Mouse (Mus musculus) midbrain, embryonic 11.5 days (tissue): Measurements from ENCODE around the gene Inip. TPM values are rescaled to one million over a fixed set of nuclear protein-coding genes. Genes with fewer than 3 reads are reported as not detected.
A peak's percentile ranks its signal among the peaks of the same experiment; 100 is the strongest.

ENCODE experiments used
- ATAC-seq: fragments of 200-750 bp; cut with Nextera tagmentation; 2 replicates; pipeline ENCODE4 v1.8.0; 2017; ENCODE audit warnings: moderate TSS enrichment, moderate library complexity; ENCODE audit not compliant: low FRiP score
- DNase-seq: peaks from one replicate; pipeline ENCODE4 v3.0.0; 2015; ENCODE audit warnings: low spot score; ENCODE audit errors: missing footprints
- H3K27ac ChIP-seq: fragments of 300-500 bp; sonication (generic); 2 replicates; pipeline ENCODE4 v1.5.1; 2014; ENCODE audit warnings: low read depth, low read length
- H3K27me3 ChIP-seq: fragments of 300-500 bp; sonication (generic); 2 replicates; pipeline ENCODE4 v1.6.1; 2014; ENCODE audit warnings: mild to moderate bottlenecking, low read length, moderate library complexity, mixed read lengths; ENCODE audit not compliant: control insufficient read depth, insufficient read depth
- H3K36me3 ChIP-seq: fragments of 300-500 bp; sonication (generic); 2 replicates; pipeline ENCODE4 v1.6.1; 2014; ENCODE audit warnings: mild to moderate bottlenecking, low read length, moderate library complexity, mixed read lengths; ENCODE audit not compliant: control insufficient read depth, insufficient read depth
- H3K4me1 ChIP-seq: fragments of 300-500 bp; sonication (generic); 2 replicates; pipeline ENCODE4 v1.6.1; 2014; ENCODE audit warnings: low read length; ENCODE audit not compliant: control insufficient read depth, insufficient read depth
- H3K4me2 ChIP-seq: fragments of 300-500 bp; sonication (generic); 2 replicates; pipeline ENCODE4 v1.6.1; 2014; ENCODE audit warnings: mild to moderate bottlenecking, moderate library complexity
- H3K4me3 ChIP-seq: fragments of 300-500 bp; sonication (generic); 2 replicates; pipeline ENCODE4 v1.5.1; 2014; ENCODE audit warnings: low read depth, low read length
- H3K9ac ChIP-seq: fragments of 300-500 bp; sonication (generic); 2 replicates; pipeline ENCODE4 v1.6.1; 2014; ENCODE audit warnings: low read length
- H3K9me3 ChIP-seq: fragments of 300-500 bp; sonication (generic); 2 replicates; pipeline ENCODE4 v1.6.1; 2016; ENCODE audit warnings: low read length; ENCODE audit not compliant: control insufficient read depth
- WGBS: fragments of 180-500 bp; shearing (Covaris S2); extraction: QIAGEN DNeasy Blood & Tissue Kit; methylation state at CpG from one replicate; pipeline ENCODE4 v1.1.7; 2014; 5-methylcytosine and 5-hydroxymethylcytosine counted together
- polyA plus RNA-seq: library from polyadenylated mRNA; unstranded; fragments of >200 nt; fragmentation: Nextera tagmentation; extraction: Ambion mirVana; gene quantifications from 2 replicates; pipeline ENCODE4 v1.2.1, GENCODE M21; 2014

Inip gene
- polyA plus RNA-seq, 1 experiment from 2014 or later, result 110 TPM

DNA sequence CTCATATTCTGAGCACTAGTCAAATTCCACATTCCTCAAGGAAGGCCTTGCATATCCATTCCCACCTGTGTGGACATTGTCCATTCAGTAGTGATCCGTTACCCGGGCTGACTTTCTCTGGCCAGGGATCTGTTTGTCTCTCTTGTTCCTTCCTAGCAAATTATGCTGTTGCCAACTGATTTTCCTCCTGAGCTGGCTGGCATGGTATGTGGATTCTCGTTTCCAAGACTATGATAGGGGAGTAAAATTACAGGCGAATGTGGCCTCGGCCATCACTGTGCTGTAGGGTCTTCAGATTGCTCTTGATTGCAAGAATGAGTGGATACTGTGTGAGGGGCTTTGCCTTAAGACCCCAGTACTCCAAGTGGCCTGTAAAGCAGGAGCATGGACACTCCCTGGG lies 25.0 kb upstream of the Inip start:
- WGBS, result 94% methylated on average over 5 of the region's 5 CpGs

GRCm38 (mm10) chr4:59825634-59826033 lies 24.2 kb upstream of the Inip start:
- ATAC-seq (no peak), DNase-seq (no peak)
- no peaks in the 10 kb centered on the region for H3K36me3 ChIP-seq
- H3K27me3 ChIP-seq, result no peaks in the 10 kb centered on the region
- H3K27ac ChIP-seq, result no peak overlapping the region
- 85% methylated on average over 6 of the region's 6 CpGs for WGBS
- H3K9ac ChIP-seq, result no peak overlapping the region
- no peaks in the 10 kb centered on the region for H3K9me3 ChIP-seq
- no peak overlapping the region for H3K4me2 ChIP-seq
- no peak overlapping the region for H3K4me3 ChIP-seq
- no peaks in the 10 kb centered on the region for H3K4me1 ChIP-seq

More for the DNA sequence above, 25.0 kb upstream of the Inip start:
- DNase-seq (no peak), ATAC-seq (no peak)
- no peak overlapping the region for H3K27ac ChIP-seq
- H3K4me3 ChIP-seq, result no peak overlapping the region
- H3K4me2 ChIP-seq, result no peak overlapping the region
- H3K4me1 ChIP-seq, result no peaks in the 10 kb centered on the region
- H3K9ac ChIP-seq, result no peak overlapping the region
- H3K9me3 ChIP-seq, result no peaks in the 10 kb centered on the region
- H3K36me3 ChIP-seq, result no peaks in the 10 kb centered on the region
- no peaks in the 10 kb centered on the region for H3K27me3 ChIP-seq

- H3K36me3 ChIP-seq, result no peaks in the 10 kb centered on the region
- WGBS, result 91% methylated on average over 5 of the region's 5 CpGs
- ATAC-seq, result no peak
Measured at GRCm38 (mm10) chr4:59824860-59825259, 23.5 kb upstream of the Inip start.

DNA sequence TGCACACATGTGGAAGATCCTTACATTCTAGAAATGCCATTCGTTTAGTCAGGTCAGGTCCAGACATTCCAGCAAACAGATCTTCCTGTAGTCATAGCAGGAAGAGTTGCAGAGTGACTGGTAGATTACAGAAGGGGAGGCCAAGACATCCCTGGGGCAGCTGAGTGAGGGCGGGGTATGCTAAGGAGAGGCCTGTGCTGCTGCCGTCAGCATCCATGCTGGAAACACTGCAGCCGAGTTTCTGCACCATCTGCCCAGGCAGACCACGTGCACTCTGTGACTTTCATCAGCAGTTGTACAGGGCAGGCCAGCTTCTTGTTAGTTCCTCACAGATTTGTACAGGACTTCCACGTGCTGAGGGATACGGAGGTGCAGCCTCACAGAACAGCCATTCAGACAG lies 22.1 kb upstream of the Inip start:
- Histone ChIP-seq H3K36me3 (no peaks in the 10 kb centered on the region), H3K4me3 (no peak overlapping the region), H3K9ac (no peak overlapping the region), H3K4me2 (no peak overlapping the region), H3K27ac (no peak overlapping the region), H3K9me3 (no peaks in the 10 kb centered on the region), H3K4me1 (peaks cover 10% of the 10 kb centered on the region), H3K27me3 (no peaks in the 10 kb centered on the region)
- ATAC-seq (no peak), DNase-seq (no peak)
- 78% methylated on average over 7 of the region's 7 CpGs for WGBS

More at GRCm38 (mm10) chr4:59824860-59825259, 23.5 kb upstream of the Inip start:
- no peak for DNase-seq
- Histone ChIP-seq H3K4me3 (no peak overlapping the region), H3K27me3 (no peaks in the 10 kb centered on the region), H3K4me2 (no peak overlapping the region), H3K9ac (no peak overlapping the region), H3K27ac (no peak overlapping the region), H3K9me3 (no peaks in the 10 kb centered on the region), H3K4me1 (0 out of 2 replicates have a peak, but pooled peaks cover under 1% of the 10 kb centered on the region)

DNA sequence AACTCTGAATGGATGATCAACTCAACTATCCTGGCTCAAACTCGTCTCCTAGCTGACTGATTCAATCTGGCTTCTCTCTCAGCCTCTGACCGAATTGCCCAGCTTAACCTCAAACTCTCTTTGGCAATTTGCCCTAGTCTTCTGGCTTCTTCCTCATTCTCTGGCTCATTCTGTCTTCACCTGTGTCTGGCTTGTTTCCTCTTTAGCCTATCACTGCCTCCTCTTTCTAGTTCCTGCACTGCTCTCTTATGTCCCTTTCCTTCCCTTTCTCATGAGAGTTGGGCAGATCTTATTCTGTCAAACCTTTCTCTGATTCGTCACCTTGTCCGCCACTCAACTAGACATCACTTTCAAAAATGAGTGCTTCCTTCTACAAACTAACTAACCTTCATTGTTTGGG lies 20.7 kb upstream of the Inip start:
- Histone ChIP-seq H3K4me3 (no peak overlapping the region), H3K27me3 (no peaks in the 10 kb centered on the region), H3K9me3 (no peaks in the 10 kb centered on the region), H3K4me1 (peaks cover 14% of the 10 kb centered on the region), H3K36me3 (no peaks in the 10 kb centered on the region), H3K27ac (no peak overlapping the region), H3K9ac (no peak overlapping the region), H3K4me2 (no peak overlapping the region)
- 95% methylated on average over 4 of the region's 4 CpGs for WGBS
- ATAC-seq, result no peak
- no peak for DNase-seq

DNA sequence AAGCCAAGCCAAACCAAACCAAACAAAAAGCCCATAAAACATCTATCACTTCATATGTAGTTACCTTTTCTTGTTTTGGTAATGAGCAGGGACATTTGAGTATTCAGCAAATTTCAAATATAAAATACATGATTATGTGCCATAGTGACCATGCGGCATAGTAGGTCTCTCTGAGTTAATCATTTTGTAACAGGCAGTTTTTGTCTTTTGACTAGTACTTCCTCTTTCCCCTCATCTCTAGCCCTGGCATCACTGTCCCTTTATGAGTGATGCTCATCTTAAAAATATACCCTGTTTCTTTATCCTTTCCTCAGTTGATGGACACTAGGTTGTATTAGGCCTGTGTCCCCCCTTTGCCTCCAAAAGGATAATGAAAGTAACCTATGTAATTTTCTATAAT lies 20.1 kb upstream of the Inip start:
- Histone ChIP-seq H3K4me3 (no peak overlapping the region), H3K4me2 (no peak overlapping the region), H3K36me3 (no peaks in the 10 kb centered on the region), H3K9me3 (no peaks in the 10 kb centered on the region), H3K27ac (no peak overlapping the region), H3K27me3 (no peaks in the 10 kb centered on the region), H3K9ac (no peak overlapping the region), H3K4me1 (peaks cover 14% of the 10 kb centered on the region)
- DNase-seq (no peak), ATAC-seq (no peak)
- 100% methylated on average over 1 of the region's 1 CpGs for WGBS

GRCm38 (mm10) chr4:59819477-59820022 lies 18.2 kb upstream of the Inip start:
- Histone ChIP-seq H3K4me2 (no peak overlapping the region), H3K27me3 (no peaks in the 10 kb centered on the region), H3K9me3 (no peaks in the 10 kb centered on the region), H3K9ac (no peak overlapping the region; the same call in 1 of the 2 replicates), H3K36me3 (no peaks in the 10 kb centered on the region), H3K4me3 (no peak overlapping the region), H3K4me1 (peaks cover 14% of the 10 kb centered on the region), H3K27ac (peak overlapping the region; percentile 37; the same call in 1 of the 2 replicates)
- WGBS, result 52% methylated on average over 12 of the region's 12 CpGs
- DNase-seq (no peak), ATAC-seq (peak; percentile 87)

GRCm38 (mm10) chr4:59819054-59819472 lies 17.7 kb upstream of the Inip start:
- H3K4me1 ChIP-seq, result peaks cover 14% of the 10 kb centered on the region
- H3K27ac ChIP-seq, result peak overlapping the region; percentile 37; the same call in 1 of the 2 replicates
- ATAC-seq (peak; percentile 39), DNase-seq (peak; percentile 87)
- no peak overlapping the region for H3K9ac ChIP-seq
- WGBS, result 76% methylated on average over 7 of the region's 7 CpGs
- no peak overlapping the region for H3K4me3 ChIP-seq
- no peaks in the 10 kb centered on the region for H3K27me3 ChIP-seq
- H3K9me3 ChIP-seq, result no peaks in the 10 kb centered on the region
- no peaks in the 10 kb centered on the region for H3K36me3 ChIP-seq
- no peak overlapping the region for H3K4me2 ChIP-seq

DNA sequence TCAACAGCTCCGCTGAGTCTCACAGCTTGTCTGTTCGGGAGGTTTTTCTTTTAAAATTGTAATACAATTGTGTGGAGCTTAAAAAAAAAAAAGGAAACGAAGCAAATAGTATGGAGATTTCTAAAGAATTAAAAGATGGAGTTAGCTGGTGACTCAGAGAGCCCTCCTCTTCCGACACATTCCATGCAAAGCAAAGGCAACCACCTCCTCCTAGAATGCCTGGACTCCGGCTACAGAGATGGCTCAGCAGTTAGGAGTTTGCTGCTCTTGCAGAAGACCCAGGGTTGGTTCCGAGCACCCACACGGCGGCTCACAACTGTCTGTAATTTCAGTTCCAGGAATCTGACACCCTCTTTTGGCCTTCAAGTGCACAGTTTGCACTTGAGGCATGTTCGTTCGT lies 17.1 kb upstream of the Inip start:
- no peak overlapping the region for H3K4me3 ChIP-seq
- ATAC-seq (no peak), DNase-seq (no peak)
- H3K9me3 ChIP-seq, result no peaks in the 10 kb centered on the region
- H3K4me1 ChIP-seq, result peaks cover 14% of the 10 kb centered on the region
- no peak overlapping the region for H3K4me2 ChIP-seq
- 67% methylated on average over 10 of the region's 10 CpGs for WGBS
- no peak overlapping the region for H3K27ac ChIP-seq
- no peaks in the 10 kb centered on the region for H3K27me3 ChIP-seq
- H3K9ac ChIP-seq, result no peak overlapping the region
- no peaks in the 10 kb centered on the region for H3K36me3 ChIP-seq
